Mouse (Mus musculus) layer of hippocampus, adult 9-10 months (tissue): Measurements from ENCODE around the gene Rchy1.
"Not testable (repeated sequence)": the region's sequence is repeated elsewhere in the genome, so short reads cannot be mapped to it uniquely, and the experiment has no call there.

Experiments used
- DNase-seq: peaks from one replicate; pipeline ENCODE4 v3.0.0; 2022; ENCODE audit warnings: low spot score

Gene Rchy1

GRCm38 (mm10) chr5:91959986-91960385 is 2.9 kb downstream of the Rchy1 start:
- DNase-seq, result no peak

- DNase-seq, result peak; percentile 24
These were observed 3.8 kb downstream of the Rchy1 start for GRCm38 (mm10) chr5:91959096-91959495.

- DNase-seq, result no peak
These were observed 5.7 kb downstream of the Rchy1 start for GRCm38 (mm10) chr5:91956991-91957760.

GRCm38 (mm10) chr5:91951404-91951803 is 11.5 kb downstream of the Rchy1 start:
- DNase-seq, result peak; percentile 35

- no peak for DNase-seq
These were observed 13.4 kb downstream of the Rchy1 start for GRCm38 (mm10) chr5:91949441-91949840.

- DNase-seq, result no peak
These were observed 15.9 kb downstream of the Rchy1 start for GRCm38 (mm10) chr5:91947008-91947407.

GRCm38 (mm10) chr5:91945609-91946008 is 17.3 kb downstream of the Rchy1 start:
- not testable (repeated sequence) for DNase-seq

GRCm38 (mm10) chr5:91913231-91913630 is 49.6 kb downstream of the Rchy1 start:
- DNase-seq, result no peak

GRCm38 (mm10) chr5:91911384-91912106 is 51.3 kb downstream of the Rchy1 start:
- no peak for DNase-seq

GRCm38 (mm10) chr5:91910616-91911015 is 52.3 kb downstream of the Rchy1 start:
- no peak for DNase-seq

GRCm38 (mm10) chr5:91909010-91909620 is 53.8 kb downstream of the Rchy1 start:
- no peak for DNase-seq
